Mouse (Mus musculus): ENCODE results near the gene Engase. TPM values are rescaled to one million over a fixed set of nuclear protein-coding genes. Genes with fewer than 3 reads are reported as not detected.
A peak's percentile ranks its signal among the peaks of the same experiment; 100 is the strongest.

Engase gene
- polyA plus RNA-seq, 1 experiment: 2.9 TPM

GRCm38 (mm10) chr11:118431100-118431948 lies 45.3 kb upstream of the Engase start:
- H3K36me3 ChIP-seq (ENCODE audit: control insufficient read depth, insufficient read depth, low read length): no peaks in the 10 kb centered on the region
- H3K27me3 ChIP-seq (ENCODE audit: control insufficient read depth, insufficient read depth, low read length): no peaks in the 10 kb centered on the region
- peaks cover 12% of the 10 kb centered on the region for H3K4me1 ChIP-seq (ENCODE audit: control insufficient read depth, insufficient read depth, low read length)
- H3K4me3 ChIP-seq (ENCODE audit: control insufficient read depth, low read depth, low read length): no peak overlapping the region
- no peak overlapping the region; the same call in 1 of the 2 replicates for H3K27ac ChIP-seq (ENCODE audit: control insufficient read depth, insufficient read depth, low read depth, low read length)
- no peak for TF ChIP-seq POLR2A (IDR thresholded peaks at IDR 0.05; ENCODE audit: control insufficient read depth, low read depth, low read length)
- TF ChIP-seq CTCF (IDR thresholded peaks at IDR 0.05; ENCODE audit: control insufficient read depth, insufficient read depth, insufficient replicate concordance, low read depth, low read length): no peak

DNA sequence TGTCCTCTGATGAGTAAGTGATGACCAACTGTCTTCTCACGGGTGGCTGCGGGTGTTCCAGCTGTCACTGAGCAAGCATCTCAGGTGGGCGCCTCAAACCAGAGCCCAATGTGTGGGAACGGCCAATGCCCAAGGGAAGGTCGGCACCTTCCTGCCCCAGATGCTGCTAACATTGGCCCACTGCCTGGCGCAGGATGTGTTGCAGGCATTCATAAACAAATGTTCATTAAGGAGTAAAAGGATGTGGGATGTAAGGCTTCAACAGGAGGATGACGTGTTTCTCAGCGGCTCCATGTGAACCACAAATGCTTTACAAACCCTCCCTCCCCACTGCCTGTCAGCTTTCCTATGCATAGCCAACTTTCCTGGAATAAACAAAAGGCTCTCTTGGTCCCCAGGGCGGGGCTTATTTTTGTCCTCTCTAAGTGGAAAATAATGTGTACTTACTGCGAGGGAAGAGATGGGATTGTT lies 43.2 kb upstream of the Engase start:
- TF ChIP-seq POLR2A (IDR thresholded peaks at IDR 0.05; ENCODE audit: control insufficient read depth, low read depth, low read length) (no peak), CTCF (IDR thresholded peaks at IDR 0.05; ENCODE audit: control insufficient read depth, insufficient read depth, insufficient replicate concordance, low read depth, low read length) (no peak)
- Histone ChIP-seq H3K4me3 (ENCODE audit: control insufficient read depth, low read depth, low read length) (no peak overlapping the region), H3K27ac (ENCODE audit: control insufficient read depth, insufficient read depth, low read depth, low read length) (no peak overlapping the region), H3K27me3 (ENCODE audit: control insufficient read depth, insufficient read depth, low read length) (no peaks in the 10 kb centered on the region), H3K4me1 (ENCODE audit: control insufficient read depth, insufficient read depth, low read length) (peaks cover 16% of the 10 kb centered on the region), H3K36me3 (ENCODE audit: control insufficient read depth, insufficient read depth, low read length) (no peaks in the 10 kb centered on the region)

DNA sequence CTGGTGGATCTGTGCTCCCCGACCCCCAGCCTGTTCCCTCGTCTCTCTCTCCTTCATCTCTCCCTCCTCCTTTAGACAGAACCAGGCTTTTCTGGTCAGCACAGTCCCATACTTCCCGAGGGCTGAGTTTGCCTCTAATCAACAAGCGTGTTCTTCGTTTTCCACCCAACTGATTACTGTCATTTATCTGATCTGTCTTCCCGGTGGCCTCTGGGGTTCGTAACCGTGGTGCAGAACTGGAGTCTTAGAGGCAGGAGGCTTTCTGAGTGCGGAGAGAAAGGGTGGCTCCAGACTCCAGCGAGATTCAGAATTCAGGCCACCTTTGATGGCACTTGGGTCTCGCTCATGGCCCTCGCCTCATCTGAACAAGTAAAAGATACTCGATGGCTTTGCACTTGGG lies 42.5 kb upstream of the Engase start:
- no peaks in the 10 kb centered on the region for H3K36me3 ChIP-seq (ENCODE audit: control insufficient read depth, insufficient read depth, low read length)
- H3K27ac ChIP-seq (ENCODE audit: control insufficient read depth, insufficient read depth, low read depth, low read length): no peak overlapping the region
- no peak overlapping the region; the same call in 1 of the 2 replicates for H3K4me3 ChIP-seq (ENCODE audit: control insufficient read depth, low read depth, low read length)
- H3K4me1 ChIP-seq (ENCODE audit: control insufficient read depth, insufficient read depth, low read length): peaks cover 16% of the 10 kb centered on the region
- no peak for TF ChIP-seq POLR2A (IDR thresholded peaks at IDR 0.05; ENCODE audit: control insufficient read depth, low read depth, low read length)
- no peak for TF ChIP-seq CTCF (IDR thresholded peaks at IDR 0.05; ENCODE audit: control insufficient read depth, insufficient read depth, insufficient replicate concordance, low read depth, low read length)
- no peaks in the 10 kb centered on the region for H3K27me3 ChIP-seq (ENCODE audit: control insufficient read depth, insufficient read depth, low read length)

- peaks cover 13% of the 10 kb centered on the region for H3K4me1 ChIP-seq (ENCODE audit: control insufficient read depth, insufficient read depth, low read length)
- H3K4me3 ChIP-seq (ENCODE audit: control insufficient read depth, low read depth, low read length): no peak overlapping the region
- H3K36me3 ChIP-seq (ENCODE audit: control insufficient read depth, insufficient read depth, low read length): no peaks in the 10 kb centered on the region
- H3K27me3 ChIP-seq (ENCODE audit: control insufficient read depth, insufficient read depth, low read length): no peaks in the 10 kb centered on the region
- no peak for TF ChIP-seq POLR2A (IDR thresholded peaks at IDR 0.05; ENCODE audit: control insufficient read depth, low read depth, low read length)
- H3K27ac ChIP-seq (ENCODE audit: control insufficient read depth, insufficient read depth, low read depth, low read length): no peak overlapping the region
Measured at GRCm38 (mm10) chr11:118436471-118436935, 40.1 kb upstream of the Engase start.

DNA sequence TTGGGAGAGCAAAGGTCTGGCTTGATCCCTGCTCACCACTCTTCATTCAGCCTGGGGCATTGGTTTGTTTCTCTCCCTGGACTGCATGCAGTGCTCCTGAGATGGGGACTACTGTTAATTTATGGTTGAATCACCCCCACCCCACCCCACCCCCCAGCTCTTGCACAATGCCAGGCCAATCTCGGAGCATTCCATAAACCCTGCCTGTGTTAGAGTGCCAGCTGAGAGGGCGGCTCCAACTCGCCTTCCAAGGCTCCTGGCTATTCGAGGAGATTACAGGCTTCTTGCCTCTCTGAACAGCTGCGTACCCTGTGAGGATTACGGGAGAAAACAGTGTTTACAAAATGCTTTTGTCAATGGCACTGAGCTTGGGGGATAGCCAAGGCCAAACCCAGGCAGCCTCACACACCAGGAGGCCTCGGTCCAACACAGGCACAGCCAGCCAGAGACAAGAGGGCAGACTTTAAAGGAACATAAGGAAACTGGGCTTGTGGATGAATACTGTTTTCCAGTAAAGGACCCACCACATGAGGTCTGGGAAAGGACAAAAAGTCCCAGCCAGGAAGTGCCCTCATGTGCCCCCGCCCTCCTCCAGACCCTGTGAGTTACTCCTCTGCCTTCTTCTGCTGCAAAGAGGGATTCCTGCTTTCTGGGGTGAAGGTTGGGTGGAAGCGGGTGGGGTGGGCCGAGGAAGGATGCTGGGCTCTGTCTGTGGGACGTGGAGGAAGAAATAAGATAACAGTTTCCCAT lies 37.8 kb upstream of the Engase start:
- no peaks in the 10 kb centered on the region for H3K27me3 ChIP-seq (ENCODE audit: control insufficient read depth, insufficient read depth, low read length)
- no peak overlapping the region for H3K4me3 ChIP-seq (ENCODE audit: control insufficient read depth, low read depth, low read length)
- no peaks in the 10 kb centered on the region for H3K36me3 ChIP-seq (ENCODE audit: control insufficient read depth, insufficient read depth, low read length)
- peaks cover 10% of the 10 kb centered on the region for H3K4me1 ChIP-seq (ENCODE audit: control insufficient read depth, insufficient read depth, low read length)
- H3K27ac ChIP-seq (ENCODE audit: control insufficient read depth, insufficient read depth, low read depth, low read length): peak overlapping the region; percentile 51; the same call in 1 of the 2 replicates
- TF ChIP-seq POLR2A (IDR thresholded peaks at IDR 0.05; ENCODE audit: control insufficient read depth, low read depth, low read length) (no peak), CTCF (IDR thresholded peaks at IDR 0.05; ENCODE audit: control insufficient read depth, insufficient read depth, insufficient replicate concordance, low read depth, low read length) (no peak)

GRCm38 (mm10) chr11:118442691-118443090 lies 33.9 kb upstream of the Engase start:
- H3K4me1 ChIP-seq (ENCODE audit: control insufficient read depth, insufficient read depth, low read length): peaks cover 4% of the 10 kb centered on the region; the same call in 1 of the 2 replicates
- no peaks in the 10 kb centered on the region for H3K36me3 ChIP-seq (ENCODE audit: control insufficient read depth, insufficient read depth, low read length)
- no peak overlapping the region for H3K4me3 ChIP-seq (ENCODE audit: control insufficient read depth, low read depth, low read length)
- no peak overlapping the region for H3K27ac ChIP-seq (ENCODE audit: control insufficient read depth, insufficient read depth, low read depth, low read length)
- TF ChIP-seq CTCF (IDR thresholded peaks at IDR 0.05; ENCODE audit: control insufficient read depth, insufficient read depth, insufficient replicate concordance, low read depth, low read length): no peak
- no peak for TF ChIP-seq POLR2A (IDR thresholded peaks at IDR 0.05; ENCODE audit: control insufficient read depth, low read depth, low read length)
- H3K27me3 ChIP-seq (ENCODE audit: control insufficient read depth, insufficient read depth, low read length): no peaks in the 10 kb centered on the region

Measured in testis, adult 2 months (tissue).